Mouse (Mus musculus) urinary bladder, postnatal 36 days (tissue): ENCODE data around the gene En1.

Source experiments
- DNase-seq, 2 experiments: peaks; one replicate each; pipeline ENCODE4 v3.0.0; 2022; ENCODE audit warnings: low spot score in 2 of 2, mixed read lengths in 1 of 2

En1 gene

GRCm38 (mm10) chr1:120627622-120628001 is 25.4 kb downstream of the En1 start:
- DNase-seq, result no peak

- no peak for DNase-seq
Observed at GRCm38 (mm10) chr1:120628821-120629220, 26.6 kb downstream of the En1 start.

- DNase-seq, result no peak
Observed at GRCm38 (mm10) chr1:120643380-120643779, 41.2 kb downstream of the En1 start.

- DNase-seq, result no peak
Observed at GRCm38 (mm10) chr1:120643848-120644711, 41.9 kb downstream of the En1 start.

GRCm38 (mm10) chr1:120644755-120645154 is 42.5 kb downstream of the En1 start:
- DNase-seq, result no peak

GRCm38 (mm10) chr1:120650068-120650467 is 47.9 kb downstream of the En1 start:
- DNase-seq, result no peak

- DNase-seq, result no peak
Observed at GRCm38 (mm10) chr1:120651997-120652396, 49.8 kb downstream of the En1 start.

GRCm38 (mm10) chr1:120654950-120655396 is 52.8 kb downstream of the En1 start:
- no peak for DNase-seq
